20 mouse cellular contexts compared by ENCODE assay signal in genomic region chr11:114740598-114740997, GRCm38 (mm10). TPM values are rescaled to one million over a fixed set of nuclear protein-coding genes. Genes with fewer than 3 reads are reported as not detected.
A peak's percentile ranks its signal among the peaks of the same experiment; 100 is the strongest.
DNase-seq lines count a peak whose midpoint lies in the region; ATAC-seq and TF ChIP-seq lines count a peak whose summit lies in the region.
"Had no signal": no experiment of that assay in that cellular context is flagged by ENCODE, and none has a peak within 500 bp of the region (broad histone marks: within the 10 kb centered on the region; RNA-seq: fewer than 3 reads in every experiment).

No protein-coding gene starts in this region.

- H3K27ac ChIP-seq in forebrain, embryonic 14.5 days (ENCODE audit: low read depth, low read length), result no peak overlapping the region
- no peak overlapping the region for H3K27ac ChIP-seq in forebrain, embryonic 12.5 days
- peak overlapping the region; percentile 79 for H3K27ac ChIP-seq in midbrain, embryonic 10.5 days (replicated peaks)
- no peak overlapping the region for H3K27ac ChIP-seq in midbrain, embryonic 13.5 days
- no peak overlapping the region for H3K27ac ChIP-seq in hindbrain, postnatal 0 days
- H3K27ac ChIP-seq: embryonic facial prominence, embryonic 13.5 days; intestine, embryonic 15.5 days; liver, embryonic 14.5 days had no signal

- no peaks in the 10 kb centered on the region for H3K36me3 ChIP-seq in forebrain, embryonic 14.5 days (ENCODE audit: control insufficient read depth, insufficient read depth, low read length)
- no peaks in the 10 kb centered on the region for H3K36me3 ChIP-seq in forebrain, embryonic 12.5 days (replicated peaks)
- H3K36me3 ChIP-seq in midbrain, embryonic 10.5 days, result no peaks in the 10 kb centered on the region
- no peaks in the 10 kb centered on the region for H3K36me3 ChIP-seq in midbrain, embryonic 13.5 days
- no peaks in the 10 kb centered on the region for H3K36me3 ChIP-seq in hindbrain, postnatal 0 days (ENCODE audit: insufficient read depth, low read length)
- H3K36me3 ChIP-seq: embryonic facial prominence, embryonic 13.5 days; intestine, embryonic 15.5 days had no signal

- H3K4me3 ChIP-seq in forebrain, embryonic 14.5 days (ENCODE audit: low read depth, low read length), result no peak overlapping the region
- H3K4me3 ChIP-seq in forebrain, embryonic 12.5 days (replicated peaks), result no peak overlapping the region
- H3K4me3 ChIP-seq in midbrain, embryonic 10.5 days, result no peak overlapping the region
- no peak overlapping the region for H3K4me3 ChIP-seq in midbrain, embryonic 13.5 days (replicated peaks)
- no peak overlapping the region for H3K4me3 ChIP-seq in hindbrain, postnatal 0 days (ENCODE audit: low read length)
- H3K4me3 ChIP-seq: embryonic facial prominence, embryonic 13.5 days; intestine, embryonic 15.5 days; megakaryocyte, embryonic 14.5 days had no signal

- WGBS in forebrain, embryonic 14.5 days, result 45% methylated on average over 10 of the region's 10 CpGs
- WGBS in forebrain, embryonic 12.5 days, result 47% methylated on average over 10 of the region's 10 CpGs
- 31% methylated on average over 10 of the region's 10 CpGs for WGBS in midbrain, embryonic 10.5 days
- WGBS in midbrain, embryonic 13.5 days, result 23% methylated on average over 10 of the region's 10 CpGs
- WGBS in hindbrain, postnatal 0 days, result 28% methylated on average over 10 of the region's 10 CpGs

- H3K9ac ChIP-seq in forebrain, embryonic 14.5 days (ENCODE audit: low read length), result no peak overlapping the region
- H3K9ac ChIP-seq in forebrain, embryonic 12.5 days, result no peak overlapping the region
- no peak overlapping the region for H3K9ac ChIP-seq in midbrain, embryonic 13.5 days (replicated peaks)
- no peak overlapping the region for H3K9ac ChIP-seq in hindbrain, postnatal 0 days (replicated peaks; ENCODE audit: low read length)
- H3K9ac ChIP-seq: embryonic facial prominence, embryonic 13.5 days; forebrain, postnatal 0 days; intestine, embryonic 15.5 days; liver, embryonic 14.5 days had no signal

- H3K4me1 ChIP-seq in forebrain, embryonic 14.5 days (ENCODE audit: control insufficient read depth, insufficient read depth, low read length), result 0 out of 2 replicates have a peak, but pooled peaks cover 3% of the 10 kb centered on the region
- peaks cover 27% of the 10 kb centered on the region for H3K4me1 ChIP-seq in forebrain, embryonic 12.5 days
- peaks cover 44% of the 10 kb centered on the region for H3K4me1 ChIP-seq in midbrain, embryonic 10.5 days
- peaks cover 24% of the 10 kb centered on the region for H3K4me1 ChIP-seq in midbrain, embryonic 13.5 days (replicated peaks)
- no peaks in the 10 kb centered on the region for H3K4me1 ChIP-seq in hindbrain, postnatal 0 days (ENCODE audit: insufficient read depth, low read length)

- ATAC-seq in forebrain, embryonic 14.5 days, result no peak
- no peak for ATAC-seq in forebrain, embryonic 12.5 days (ENCODE audit: low FRiP score)
- no peak for ATAC-seq in midbrain, embryonic 13.5 days
- ATAC-seq in hindbrain, postnatal 0 days, result no peak
- ATAC-seq in activated CD4-positive, CD25-positive, alpha-beta regulatory T cell, adult 4 months, result no peak
- ATAC-seq: forebrain, postnatal 0 days; intestine, embryonic 15.5 days had no signal

- no peak for TF ChIP-seq CTCF in hindbrain, postnatal 0 days (IDR thresholded peaks at IDR 0.05; ENCODE audit: low read depth)

- no peaks in the 10 kb centered on the region for H3K9me3 ChIP-seq in forebrain, embryonic 14.5 days (replicated peaks; ENCODE audit: control insufficient read depth, low read length)
- H3K9me3 ChIP-seq in forebrain, embryonic 12.5 days, result no peaks in the 10 kb centered on the region
- H3K9me3 ChIP-seq in midbrain, embryonic 10.5 days (replicated peaks), result no peaks in the 10 kb centered on the region
- H3K9me3 ChIP-seq in midbrain, embryonic 13.5 days, result no peaks in the 10 kb centered on the region
- H3K9me3 ChIP-seq in hindbrain, postnatal 0 days (ENCODE audit: low read length), result no peaks in the 10 kb centered on the region
- H3K9me3 ChIP-seq: embryonic facial prominence, embryonic 13.5 days; intestine, embryonic 15.5 days had no signal

- peak; percentile 11 for DNase-seq in forebrain, embryonic 14.5 days (ENCODE audit: low spot score)
- DNase-seq in midbrain, embryonic 10.5 days (ENCODE audit: low spot score), result peak; percentile 47
- peak; percentile 31 for DNase-seq in hindbrain, postnatal 0 days (ENCODE audit: low spot score)
- DNase-seq in retina, postnatal 1 day, result peak; percentile 75
- no peak for DNase-seq in lung, postnatal 25 days (ENCODE audit: low spot score)
- DNase-seq: adrenal gland, adult 8-10 months; cerebellum, adult 11 months; forebrain, postnatal 0 days; right cerebral cortex, postnatal 4 days had no signal

- H3K4me2 ChIP-seq in forebrain, embryonic 14.5 days (ENCODE audit: low read length), result no peak overlapping the region
- H3K4me2 ChIP-seq in forebrain, embryonic 12.5 days, result no peak overlapping the region
- H3K4me2 ChIP-seq in midbrain, embryonic 13.5 days (replicated peaks), result no peak overlapping the region
- no peak overlapping the region for H3K4me2 ChIP-seq in hindbrain, postnatal 0 days (ENCODE audit: low read depth, low read length)
- H3K4me2 ChIP-seq: embryonic facial prominence, embryonic 13.5 days; intestine, embryonic 15.5 days had no signal

- H3K27me3 ChIP-seq in forebrain, embryonic 14.5 days (replicated peaks; ENCODE audit: control insufficient read depth, insufficient read depth, low read length), result no peaks in the 10 kb centered on the region
- H3K27me3 ChIP-seq in forebrain, embryonic 12.5 days, result peaks cover 24% of the 10 kb centered on the region
- H3K27me3 ChIP-seq in midbrain, embryonic 10.5 days (ENCODE audit: low read depth, poor library complexity, severe bottlenecking), result peaks cover 47% of the 10 kb centered on the region
- H3K27me3 ChIP-seq in midbrain, embryonic 13.5 days, result peaks cover 38% of the 10 kb centered on the region
- H3K27me3 ChIP-seq in hindbrain, postnatal 0 days (ENCODE audit: insufficient read depth, low read length), result no peaks in the 10 kb centered on the region
- H3K27me3 ChIP-seq: embryonic facial prominence, embryonic 13.5 days; intestine, embryonic 15.5 days had no signal

RNA-seq across cellular contexts. Expression of gene Dnaic2, which starts 13.4 kb away (rescaled TPM):
- polyA plus RNA-seq in forebrain, embryonic 14.5 days (2014; fragmentation: Nextera tagmentation; extraction: Ambion mirVana), result 2.1 and 3.0 TPM in 2 replicates
- 1.9 and 2.0 TPM in 2 replicates for polyA plus RNA-seq in forebrain, embryonic 12.5 days (2016; fragmentation: Nextera tagmentation; extraction: Ambion mirVana)
- polyA plus RNA-seq in midbrain, embryonic 10.5 days (2016; fragmentation: Nextera tagmentation; extraction: Ambion mirVana), result 2.1 and 2.2 TPM in 2 replicates
- 1.6 and 1.7 TPM in 2 replicates for polyA plus RNA-seq in midbrain, embryonic 13.5 days (2015; fragmentation: Nextera tagmentation; extraction: Ambion mirVana)
- 5.1 and 5.8 TPM in 2 replicates for total RNA-seq in hindbrain, postnatal 0 days (2014; rRNA removed)
- 3.1 and 3.2 TPM in 2 replicates for polyA plus RNA-seq in hindbrain, postnatal 0 days (2015; fragmentation: Nextera tagmentation; extraction: Ambion mirVana)
- not detected for polyA plus RNA-seq in activated CD4-positive, CD25-positive, alpha-beta regulatory T cell, adult 4 months (2017; shearing (Covaris generic))
- total RNA-seq: granulocyte monocyte progenitor cell, adult 5-6 weeks had no signal

RNA-seq across cellular contexts. Expression of gene Kif19a, which starts 24.6 kb away (rescaled TPM):
- 0.23 and 0.34 TPM in 2 replicates for polyA plus RNA-seq in forebrain, embryonic 14.5 days (2014; fragmentation: Nextera tagmentation; extraction: Ambion mirVana)
- polyA plus RNA-seq in forebrain, embryonic 12.5 days (2016; fragmentation: Nextera tagmentation; extraction: Ambion mirVana), result 0.80 and 1.4 TPM in 2 replicates
- polyA plus RNA-seq in midbrain, embryonic 10.5 days (2016; fragmentation: Nextera tagmentation; extraction: Ambion mirVana), result 1.1 and 1.7 TPM in 2 replicates
- polyA plus RNA-seq in midbrain, embryonic 13.5 days (2015; fragmentation: Nextera tagmentation; extraction: Ambion mirVana), result 0.35 and 1.2 TPM in 2 replicates
- total RNA-seq in hindbrain, postnatal 0 days (2014; rRNA removed), result 7.4 and 13.5 TPM in 2 replicates
- 0.99 and 1.6 TPM in 2 replicates for polyA plus RNA-seq in hindbrain, postnatal 0 days (2015; fragmentation: Nextera tagmentation; extraction: Ambion mirVana)
- under 1 TPM in 1 of 2 experiments, not detected in 1; 0.22 TPM for polyA plus RNA-seq in activated CD4-positive, CD25-positive, alpha-beta regulatory T cell, adult 4 months (2017; shearing (Covaris generic))
- total RNA-seq: granulocyte monocyte progenitor cell, adult 5-6 weeks had no signal

RNA-seq across cellular contexts. Expression of gene Btbd17, which starts 55.1 kb away (rescaled TPM):
- polyA plus RNA-seq in forebrain, embryonic 14.5 days (2014; fragmentation: Nextera tagmentation; extraction: Ambion mirVana), result 22.1 and 24.7 TPM in 2 replicates
- 41.6 and 44.8 TPM in 2 replicates for polyA plus RNA-seq in forebrain, embryonic 12.5 days (2016; fragmentation: Nextera tagmentation; extraction: Ambion mirVana)
- polyA plus RNA-seq in midbrain, embryonic 10.5 days (2016; fragmentation: Nextera tagmentation; extraction: Ambion mirVana), result 57.3 and 69.1 TPM in 2 replicates
- polyA plus RNA-seq in midbrain, embryonic 13.5 days (2015; fragmentation: Nextera tagmentation; extraction: Ambion mirVana), result 30.1 and 33.6 TPM in 2 replicates
- 84.6 and 94.0 TPM in 2 replicates for total RNA-seq in hindbrain, postnatal 0 days (2014; rRNA removed)
- 30.4 and 31.1 TPM in 2 replicates for polyA plus RNA-seq in hindbrain, postnatal 0 days (2015; fragmentation: Nextera tagmentation; extraction: Ambion mirVana)
- not detected for polyA plus RNA-seq in activated CD4-positive, CD25-positive, alpha-beta regulatory T cell, adult 4 months (2017; shearing (Covaris generic))
- total RNA-seq: adrenal gland, adult 8-10 months had no signal
- polyA plus RNA-seq: liver, embryonic 14.5 days had no signal

RNA-seq across cellular contexts. Expression of gene Gpr142, which starts 58.1 kb away (rescaled TPM):
- not detected in 2 replicates for polyA plus RNA-seq in forebrain, embryonic 14.5 days (2014; fragmentation: Nextera tagmentation; extraction: Ambion mirVana)
- polyA plus RNA-seq in forebrain, embryonic 12.5 days (2016; fragmentation: Nextera tagmentation; extraction: Ambion mirVana), result not detected in 2 replicates
- polyA plus RNA-seq in midbrain, embryonic 10.5 days (2016; fragmentation: Nextera tagmentation; extraction: Ambion mirVana), result 0.27 and 0.36 TPM in 2 replicates
- polyA plus RNA-seq in midbrain, embryonic 13.5 days (2015; fragmentation: Nextera tagmentation; extraction: Ambion mirVana), result not detected in 2 replicates
- total RNA-seq in hindbrain, postnatal 0 days (2014; rRNA removed), result 0.58 TPM in 1 of 2 replicates, not detected in the other
- not detected in 2 replicates for polyA plus RNA-seq in hindbrain, postnatal 0 days (2015; fragmentation: Nextera tagmentation; extraction: Ambion mirVana)
- not detected for polyA plus RNA-seq in activated CD4-positive, CD25-positive, alpha-beta regulatory T cell, adult 4 months (2017; shearing (Covaris generic))
- total RNA-seq: adrenal gland, adult 8-10 months; forebrain, postnatal 0 days; granulocyte monocyte progenitor cell, adult 5-6 weeks; left cerebral cortex, postnatal 10 days had no signal
- polyA plus RNA-seq: C2C12; embryonic facial prominence, embryonic 13.5 days; forebrain, postnatal 0 days; liver, embryonic 14.5 days; neural tube, embryonic 14.5 days had no signal

Comparison
In these comparisons a context has a peak if more than half of its experiments do, and no peak if none do; other contexts are left out.
1. RNA of gene Btbd17, which starts 55.1 kb away (polyA plus RNA-seq): 57.3 to 69.1 TPM in midbrain, embryonic 10.5 days, 41.6 to 44.8 TPM in forebrain, embryonic 12.5 days, 30.1 to 33.6 TPM in midbrain, embryonic 13.5 days, 30.4 to 31.1 TPM in hindbrain, postnatal 0 days and 22.1 to 24.7 TPM in forebrain, embryonic 14.5 days; not detected in activated CD4-positive, CD25-positive, alpha-beta regulatory T cell, adult 4 months; every median in the first group is over 10 times any median in the second.